Mouse (Mus musculus) embryonic fibroblast, embryonic 13.5 days (primary cell): ENCODE results near the gene Hist1h1e.
"Not testable (repeated sequence)": the region's sequence is repeated elsewhere in the genome, so short reads cannot be mapped to it uniquely, and the experiment has no call there.

ENCODE experiments used
- CTCF ChIP-seq: IDR thresholded peaks from 2 replicates; pipeline ENCODE4 v1.5.1; 2011; ENCODE audit warnings: mild to moderate bottlenecking, control low read depth, low read length, moderate library complexity, borderline replicate concordance; ENCODE audit not compliant: insufficient read depth
- POLR2A ChIP-seq: IDR thresholded peaks from 2 replicates; pipeline ENCODE4 v1.6.1; 2011; ENCODE audit warnings: low read depth, mild to moderate bottlenecking, control low read depth, low read length, moderate library complexity

GRCm38 (mm10) chr13:23585442-23586098, 36.8 kb downstream of the Hist1h1e start:
- not testable (repeated sequence) for TF ChIP-seq CTCF
- TF ChIP-seq POLR2A: peak; percentile 95
